Mouse (Mus musculus) neural tube, embryonic 14.5 days (tissue): ENCODE measurements at regions not wholly inside any gene's neighbourhood (a gene's known extent, or its start where the extent isn't known, plus 50 kb on each side); places are given as distances from the start of the nearest gene placed in this dataset.

Experiments used
- ATAC-seq: fragments of 200-750 bp; cut with Nextera tagmentation; 2 replicates; pipeline ENCODE4 v1.8.0; 2017; ENCODE audit warnings: low read depth, mild to moderate bottlenecking, moderate TSS enrichment, moderate library complexity
- H3K27ac ChIP-seq: fragments of 300-500 bp; sonication (generic); 2 replicates; pipeline ENCODE4 v1.5.1; 2014; ENCODE audit warnings: low read depth, mild to moderate bottlenecking, control low read depth, low read length, moderate library complexity, mixed read lengths
- H3K27me3 ChIP-seq: fragments of 300-500 bp; sonication (generic); 2 replicates; pipeline ENCODE4 v1.6.1; 2014; ENCODE audit warnings: low read length; ENCODE audit not compliant: control insufficient read depth, insufficient read depth
- H3K36me3 ChIP-seq: fragments of 300-500 bp; sonication (generic); 2 replicates; pipeline ENCODE4 v1.6.1; 2014; ENCODE audit warnings: low read length, mixed read lengths; ENCODE audit not compliant: control insufficient read depth, insufficient read depth
- H3K4me1 ChIP-seq: fragments of 300-500 bp; sonication (generic); 2 replicates; pipeline ENCODE4 v1.6.1; 2014; ENCODE audit warnings: low read length; ENCODE audit not compliant: control insufficient read depth, insufficient read depth
- H3K4me2 ChIP-seq: fragments of 300-500 bp; sonication (generic); 2 replicates; pipeline ENCODE4 v1.6.1; 2014; ENCODE audit warnings: mild to moderate bottlenecking, low read depth, low read length, control low read depth
- H3K4me3 ChIP-seq: fragments of 300-500 bp; sonication (generic); 2 replicates; pipeline ENCODE4 v1.5.1; 2014; ENCODE audit warnings: low read depth, low read length, control low read depth, mixed read lengths
- H3K9ac ChIP-seq: fragments of 300-500 bp; sonication (generic); replicated peaks from 2 replicates; pipeline ENCODE4 v1.6.1; 2014; ENCODE audit warnings: low read depth, mild to moderate bottlenecking, control low read depth, low read length, mixed read lengths
- H3K9me3 ChIP-seq: fragments of 300-500 bp; sonication (generic); 2 replicates; pipeline ENCODE4 v1.6.1; 2016; ENCODE audit warnings: low read length; ENCODE audit not compliant: control insufficient read depth
- WGBS: fragments of 180-500 bp; shearing (Covaris S2); extraction: QIAGEN DNeasy Blood & Tissue Kit; methylation state at CpG from one replicate; pipeline ENCODE4 v1.1.7; 2014; 5-methylcytosine and 5-hydroxymethylcytosine counted together

GRCm38 (mm10) chr2:75356691-75357375 lies 302.2 kb upstream of the Hnrnpa3 start:
- no peaks in the 10 kb centered on the region for H3K36me3 ChIP-seq
- no peak overlapping the region for H3K4me2 ChIP-seq
- no peaks in the 10 kb centered on the region for H3K9me3 ChIP-seq
- 80% methylated on average over 8 of the region's 8 CpGs for WGBS
- H3K27ac ChIP-seq = no peak overlapping the region
- no peak overlapping the region for H3K9ac ChIP-seq
- no peak overlapping the region for H3K4me3 ChIP-seq
- no peak for ATAC-seq
- H3K27me3 ChIP-seq = no peaks in the 10 kb centered on the region
- H3K4me1 ChIP-seq = 0 out of 2 replicates have a peak, but pooled peaks cover 4% of the 10 kb centered on the region

GRCm38 (mm10) chr2:75357516-75357915 lies 301.5 kb upstream of the Hnrnpa3 start:
- H3K27me3 ChIP-seq = no peaks in the 10 kb centered on the region
- H3K4me2 ChIP-seq = no peak overlapping the region

GRCm38 (mm10) chr2:75360936-75361335 lies 298.1 kb upstream of the Hnrnpa3 start:
- H3K9ac ChIP-seq = no peak overlapping the region
- H3K9me3 ChIP-seq = no peaks in the 10 kb centered on the region
- H3K4me3 ChIP-seq = no peak overlapping the region
- no peaks in the 10 kb centered on the region for H3K27me3 ChIP-seq
- no peak for ATAC-seq
- 86% methylated on average over 3 of the region's 3 CpGs for WGBS
- no peaks in the 10 kb centered on the region for H3K36me3 ChIP-seq
- no peak overlapping the region for H3K27ac ChIP-seq
- no peaks in the 10 kb centered on the region for H3K4me1 ChIP-seq
- H3K4me2 ChIP-seq = no peak overlapping the region

More at GRCm38 (mm10) chr2:75357516-75357915, 301.5 kb upstream of the Hnrnpa3 start:
- H3K4me1 ChIP-seq = 0 out of 2 replicates have a peak, but pooled peaks cover 4% of the 10 kb centered on the region
- H3K27ac ChIP-seq = no peak overlapping the region
- H3K9ac ChIP-seq = no peak overlapping the region
- no peaks in the 10 kb centered on the region for H3K36me3 ChIP-seq
- no peak for ATAC-seq
- H3K9me3 ChIP-seq = no peaks in the 10 kb centered on the region
- H3K4me3 ChIP-seq = no peak overlapping the region
- 78% methylated on average over 2 of the region's 2 CpGs for WGBS

- H3K4me3 ChIP-seq = no peak overlapping the region
- H3K27ac ChIP-seq = no peak overlapping the region
- H3K9me3 ChIP-seq = no peaks in the 10 kb centered on the region
- H3K4me2 ChIP-seq = no peak overlapping the region
- WGBS = 69% methylated on average over 5 of the region's 5 CpGs
- H3K36me3 ChIP-seq = no peaks in the 10 kb centered on the region
- no peak overlapping the region for H3K9ac ChIP-seq
- no peak for ATAC-seq
- H3K27me3 ChIP-seq = no peaks in the 10 kb centered on the region
- H3K4me1 ChIP-seq = 0 out of 2 replicates have a peak, but pooled peaks cover 2% of the 10 kb centered on the region
Observed at GRCm38 (mm10) chr2:75376666-75377065, 282.4 kb upstream of the Hnrnpa3 start.

- H3K9ac ChIP-seq = no peak overlapping the region
- no peaks in the 10 kb centered on the region for H3K4me1 ChIP-seq
- no peaks in the 10 kb centered on the region for H3K9me3 ChIP-seq
- H3K4me2 ChIP-seq = no peak overlapping the region
- 44% methylated on average over 7 of the region's 7 CpGs for whole genome bisulfite sequencing
- no peak for ATAC-seq
- H3K27me3 ChIP-seq = no peaks in the 10 kb centered on the region
- H3K4me3 ChIP-seq = no peak overlapping the region
- no peaks in the 10 kb centered on the region for H3K36me3 ChIP-seq
- peak overlapping the region; percentile 49; the same call in 1 of the 2 replicates for H3K27ac ChIP-seq
Observed at GRCm38 (mm10) chr2:75385551-75386263, 273.4 kb upstream of the Hnrnpa3 start.

- ATAC-seq = no peak
- no peaks in the 10 kb centered on the region for H3K4me1 ChIP-seq
- WGBS = 95% methylated on average over 3 of the region's 3 CpGs
- H3K9me3 ChIP-seq = no peaks in the 10 kb centered on the region
- no peaks in the 10 kb centered on the region for H3K36me3 ChIP-seq
- no peak overlapping the region for H3K4me2 ChIP-seq
- no peak overlapping the region for H3K4me3 ChIP-seq
- H3K9ac ChIP-seq = no peak overlapping the region
- H3K27me3 ChIP-seq = no peaks in the 10 kb centered on the region
- H3K27ac ChIP-seq = no peak overlapping the region
Observed at GRCm38 (mm10) chr2:75386636-75387035, 272.4 kb upstream of the Hnrnpa3 start.

- Histone ChIP-seq H3K9ac (no peak overlapping the region), H3K36me3 (no peaks in the 10 kb centered on the region), H3K27me3 (no peaks in the 10 kb centered on the region), H3K4me3 (no peak overlapping the region), H3K4me2 (no peak overlapping the region), H3K9me3 (no peaks in the 10 kb centered on the region), H3K27ac (no peak overlapping the region), H3K4me1 (no peaks in the 10 kb centered on the region)
- ATAC-seq = no peak
- 84% methylated on average over 3 of the region's 3 CpGs for WGBS
Observed at GRCm38 (mm10) chr2:75392041-75392440, 267.0 kb upstream of the Hnrnpa3 start.

GRCm38 (mm10) chr2:75394928-75395673 lies 264.0 kb upstream of the Hnrnpa3 start:
- Histone ChIP-seq H3K4me2 (no peak overlapping the region), H3K36me3 (no peaks in the 10 kb centered on the region), H3K27me3 (no peaks in the 10 kb centered on the region), H3K27ac (no peak overlapping the region), H3K4me1 (no peaks in the 10 kb centered on the region), H3K9me3 (no peaks in the 10 kb centered on the region), H3K9ac (no peak overlapping the region), H3K4me3 (no peak overlapping the region)
- no peak for ATAC-seq
- whole genome bisulfite sequencing = 66% methylated on average over 6 of the region's 6 CpGs

GRCm38 (mm10) chr2:75396016-75396415 lies 263.0 kb upstream of the Hnrnpa3 start:
- no peak overlapping the region for H3K4me3 ChIP-seq
- no peaks in the 10 kb centered on the region for H3K4me1 ChIP-seq
- H3K27ac ChIP-seq = no peak overlapping the region
- WGBS = 83% methylated on average over 2 of the region's 2 CpGs
- H3K36me3 ChIP-seq = no peaks in the 10 kb centered on the region
- H3K27me3 ChIP-seq = no peaks in the 10 kb centered on the region
- ATAC-seq = no peak
- H3K4me2 ChIP-seq = no peak overlapping the region
- no peak overlapping the region for H3K9ac ChIP-seq
- H3K9me3 ChIP-seq = no peaks in the 10 kb centered on the region
